Comparison of ENCODE assay signal across 8 mouse cellular contexts in genomic region chr10:75834721-75835120, GRCm38 (mm10). TPM values are rescaled to one million over a fixed set of nuclear protein-coding genes. Genes with fewer than 3 reads are reported as not detected.
A peak's percentile ranks its signal among the peaks of the same experiment; 100 is the strongest.
DNase-seq lines count a peak whose midpoint lies in the region; ATAC-seq lines count a peak whose summit lies in the region.
"Had no signal": no experiment of that assay in that cellular context is flagged by ENCODE, and none has a peak within 500 bp of the region (broad histone marks: within the 10 kb centered on the region; RNA-seq: fewer than 3 reads in every experiment).

No protein-coding gene starts in this region.

- H3K27me3 ChIP-seq in lung, embryonic 16.5 days (ENCODE audit: control insufficient read depth, insufficient read depth, low read depth, low read length): no peaks in the 10 kb centered on the region
- peaks cover 14% of the 10 kb centered on the region; the same call in 1 of the 2 replicates for H3K27me3 ChIP-seq in forebrain, embryonic 11.5 days (ENCODE audit: control insufficient read depth, insufficient read depth, low read length)
- H3K27me3 ChIP-seq in limb, embryonic 12.5 days: peaks cover 24% of the 10 kb centered on the region
- no peaks in the 10 kb centered on the region for H3K27me3 ChIP-seq in stomach, embryonic 14.5 days (ENCODE audit: control insufficient read depth, insufficient read depth, low read length)

- H3K27ac ChIP-seq in lung, embryonic 16.5 days (ENCODE audit: low read length): peak overlapping the region; percentile 93
- no peak overlapping the region for H3K27ac ChIP-seq in forebrain, embryonic 11.5 days (ENCODE audit: low read depth, low read length)
- H3K27ac ChIP-seq in limb, embryonic 12.5 days: 0 out of 2 replicates have a peak overlapping the region, but pooled peaks have one; percentile 19
- H3K27ac ChIP-seq in stomach, embryonic 14.5 days (ENCODE audit: low read length): peak overlapping the region; percentile 12; the same call in 1 of the 2 replicates

- no peaks in the 10 kb centered on the region for H3K36me3 ChIP-seq in lung, embryonic 16.5 days (ENCODE audit: control insufficient read depth, insufficient read depth, low read length)
- H3K36me3 ChIP-seq in forebrain, embryonic 11.5 days (ENCODE audit: control insufficient read depth, insufficient read depth, low read length): no peaks in the 10 kb centered on the region
- no peaks in the 10 kb centered on the region for H3K36me3 ChIP-seq in limb, embryonic 12.5 days
- H3K36me3 ChIP-seq in stomach, embryonic 14.5 days (ENCODE audit: control insufficient read depth, insufficient read depth, low read length): no peaks in the 10 kb centered on the region

- H3K4me1 ChIP-seq in lung, embryonic 16.5 days (replicated peaks; ENCODE audit: control insufficient read depth, insufficient read depth, low read length): peaks cover 49% of the 10 kb centered on the region
- H3K4me1 ChIP-seq in forebrain, embryonic 11.5 days (replicated peaks; ENCODE audit: control insufficient read depth, insufficient read depth, low read length): peaks cover 4% of the 10 kb centered on the region
- H3K4me1 ChIP-seq in limb, embryonic 12.5 days (replicated peaks): peaks cover 39% of the 10 kb centered on the region
- H3K4me1 ChIP-seq in stomach, embryonic 14.5 days (ENCODE audit: control insufficient read depth, insufficient read depth, low read length): peaks cover 20% of the 10 kb centered on the region

- H3K9me3 ChIP-seq in lung, embryonic 16.5 days (ENCODE audit: control insufficient read depth, low read length): no peaks in the 10 kb centered on the region
- no peaks in the 10 kb centered on the region for H3K9me3 ChIP-seq in forebrain, embryonic 11.5 days (ENCODE audit: control insufficient read depth, low read length)
- no peaks in the 10 kb centered on the region for H3K9me3 ChIP-seq in limb, embryonic 12.5 days
- no peaks in the 10 kb centered on the region for H3K9me3 ChIP-seq in stomach, embryonic 14.5 days (ENCODE audit: control insufficient read depth, low read depth, low read length)

- WGBS in lung, embryonic 16.5 days: 14% methylated on average over 9 of the region's 9 CpGs
- 4% methylated on average over 9 of the region's 9 CpGs for WGBS in forebrain, embryonic 11.5 days
- WGBS in limb, embryonic 12.5 days: 10% methylated on average over 9 of the region's 9 CpGs
- WGBS in stomach, embryonic 14.5 days: 11% methylated on average over 9 of the region's 9 CpGs

- no peak for DNase-seq in lung, postnatal 4 days
- DNase-seq in forebrain, embryonic 11.5 days (ENCODE audit: low spot score): no peak
- no peak for DNase-seq in adrenal gland, adult 2 months
- no peak for DNase-seq in urinary bladder, postnatal 4 days (ENCODE audit: low spot score in 2 of 2)
- DNase-seq: layer of hippocampus, postnatal 36 days had no signal

- no peak for ATAC-seq in lung, embryonic 16.5 days (ENCODE audit: low read depth)
- no peak for ATAC-seq in forebrain, embryonic 11.5 days (replicated peaks; ENCODE audit: low FRiP score)
- ATAC-seq in limb, embryonic 12.5 days (ENCODE audit: insufficient number of reproducible peaks, insufficient read depth, low FRiP score, low TSS enrichment, low read depth): no peak
- ATAC-seq in stomach, embryonic 14.5 days (ENCODE audit: insufficient number of reproducible peaks, insufficient read depth, low FRiP score, low read depth): no peak

- peak overlapping the region; percentile 60 for H3K4me3 ChIP-seq in lung, embryonic 16.5 days (ENCODE audit: low read length)
- H3K4me3 ChIP-seq in forebrain, embryonic 11.5 days (ENCODE audit: low read depth, low read length): peak overlapping the region; percentile 31
- H3K4me3 ChIP-seq in limb, embryonic 12.5 days (replicated peaks): peak overlapping the region; percentile 42
- peak overlapping the region; percentile 27 for H3K4me3 ChIP-seq in stomach, embryonic 14.5 days (ENCODE audit: low read depth, low read length)

- H3K4me2 ChIP-seq in lung, embryonic 16.5 days (ENCODE audit: low read depth, low read length): peak overlapping the region; percentile 85
- H3K4me2 ChIP-seq in forebrain, embryonic 11.5 days (ENCODE audit: low read depth, low read length, severe bottlenecking): peak overlapping the region; percentile 57
- H3K4me2 ChIP-seq in limb, embryonic 12.5 days: peak overlapping the region; percentile 69
- H3K4me2 ChIP-seq in stomach, embryonic 14.5 days (replicated peaks; ENCODE audit: low read depth, low read length): peak overlapping the region; percentile 55

- H3K9ac ChIP-seq in lung, embryonic 16.5 days (ENCODE audit: low read length): peak overlapping the region; percentile 73
- peak overlapping the region; percentile 48; the same call in 1 of the 2 replicates for H3K9ac ChIP-seq in forebrain, embryonic 11.5 days (ENCODE audit: low read length)
- H3K9ac ChIP-seq in limb, embryonic 12.5 days (replicated peaks): peak overlapping the region; percentile 51
- peak overlapping the region; percentile 4; the same call in 1 of the 2 replicates for H3K9ac ChIP-seq in stomach, embryonic 14.5 days (replicated peaks; ENCODE audit: low read depth, low read length)

RNA-seq across cellular contexts. Expression of gene Gstt2, which starts 2.5 kb away (rescaled TPM):
- 51.9 and 60.7 TPM in 2 replicates for polyA plus RNA-seq in lung, embryonic 16.5 days (2015; fragmentation: Nextera tagmentation; extraction: Ambion mirVana)
- 6.9 and 8.8 TPM in 2 replicates for polyA plus RNA-seq in forebrain, embryonic 11.5 days (2014; fragmentation: Nextera tagmentation; extraction: Ambion mirVana)
- 9.7 and 11.1 TPM in 2 replicates for polyA plus RNA-seq in limb, embryonic 12.5 days (2016; fragmentation: Nextera tagmentation; extraction: Ambion mirVana)
- 43.5 and 47.4 TPM in 2 replicates for polyA plus RNA-seq in stomach, embryonic 14.5 days (2014; fragmentation: Nextera tagmentation; extraction: Ambion mirVana)
- 10 to 100 TPM; 32.9 to 36.6 TPM for total RNA-seq in adrenal gland, adult 2 months (2021)
- polyA plus RNA-seq in adrenal gland, adult 2 months (2012; rRNA removed): 136 and 153 TPM in 2 replicates

RNA-seq across cellular contexts. Expression of gene Gstt4, which starts 12.4 kb away (rescaled TPM):
- polyA plus RNA-seq in lung, embryonic 16.5 days (2015; fragmentation: Nextera tagmentation; extraction: Ambion mirVana): not detected in 2 replicates
- not detected in 2 replicates for polyA plus RNA-seq in forebrain, embryonic 11.5 days (2014; fragmentation: Nextera tagmentation; extraction: Ambion mirVana)
- not detected in 2 replicates for polyA plus RNA-seq in limb, embryonic 12.5 days (2016; fragmentation: Nextera tagmentation; extraction: Ambion mirVana)
- not detected in 2 replicates for polyA plus RNA-seq in stomach, embryonic 14.5 days (2014; fragmentation: Nextera tagmentation; extraction: Ambion mirVana)
- not detected for total RNA-seq in adrenal gland, adult 2 months (2021)
- not detected in 2 replicates for polyA plus RNA-seq in adrenal gland, adult 2 months (2012; rRNA removed)
- total RNA-seq: layer of hippocampus, postnatal 36 days had no signal

RNA-seq across cellular contexts. Expression of gene Mif, which starts 25.3 kb away (rescaled TPM):
- 1,432 and 1,479 TPM in 2 replicates for polyA plus RNA-seq in lung, embryonic 16.5 days (2015; fragmentation: Nextera tagmentation; extraction: Ambion mirVana)
- polyA plus RNA-seq in forebrain, embryonic 11.5 days (2014; fragmentation: Nextera tagmentation; extraction: Ambion mirVana): 2,277 and 2,481 TPM in 2 replicates
- 1,855 and 1,928 TPM in 2 replicates for polyA plus RNA-seq in limb, embryonic 12.5 days (2016; fragmentation: Nextera tagmentation; extraction: Ambion mirVana)
- polyA plus RNA-seq in stomach, embryonic 14.5 days (2014; fragmentation: Nextera tagmentation; extraction: Ambion mirVana): 1,950 and 2,198 TPM in 2 replicates
- 100 to 1,000 TPM; 268 to 376 TPM for total RNA-seq in adrenal gland, adult 2 months (2021)
- polyA plus RNA-seq in adrenal gland, adult 2 months (2012; rRNA removed): 1,719 and 1,732 TPM in 2 replicates

RNA-seq across cellular contexts. Expression of gene Gstt1, which starts 36.3 kb away (rescaled TPM):
- polyA plus RNA-seq in lung, embryonic 16.5 days (2015; fragmentation: Nextera tagmentation; extraction: Ambion mirVana): 36.2 and 42.8 TPM in 2 replicates
- 4.6 and 5.2 TPM in 2 replicates for polyA plus RNA-seq in forebrain, embryonic 11.5 days (2014; fragmentation: Nextera tagmentation; extraction: Ambion mirVana)
- 9.2 and 9.8 TPM in 2 replicates for polyA plus RNA-seq in limb, embryonic 12.5 days (2016; fragmentation: Nextera tagmentation; extraction: Ambion mirVana)
- 11.6 and 12.6 TPM in 2 replicates for polyA plus RNA-seq in stomach, embryonic 14.5 days (2014; fragmentation: Nextera tagmentation; extraction: Ambion mirVana)
- 10 to 100 TPM; 52.0 to 64.8 TPM for total RNA-seq in adrenal gland, adult 2 months (2021)
- 50.9 and 61.2 TPM in 2 replicates for polyA plus RNA-seq in adrenal gland, adult 2 months (2012; rRNA removed)

RNA-seq across cellular contexts. Expression of gene Gstt3, which starts 53.5 kb away (rescaled TPM):
- 34.2 and 36.4 TPM in 2 replicates for polyA plus RNA-seq in lung, embryonic 16.5 days (2015; fragmentation: Nextera tagmentation; extraction: Ambion mirVana)
- 1.2 and 1.6 TPM in 2 replicates for polyA plus RNA-seq in forebrain, embryonic 11.5 days (2014; fragmentation: Nextera tagmentation; extraction: Ambion mirVana)
- 9.2 and 9.4 TPM in 2 replicates for polyA plus RNA-seq in limb, embryonic 12.5 days (2016; fragmentation: Nextera tagmentation; extraction: Ambion mirVana)
- polyA plus RNA-seq in stomach, embryonic 14.5 days (2014; fragmentation: Nextera tagmentation; extraction: Ambion mirVana): 46.5 and 48.5 TPM in 2 replicates
- total RNA-seq in adrenal gland, adult 2 months (2021): 10 to 100 TPM; 16.9 to 28.9 TPM
- polyA plus RNA-seq in adrenal gland, adult 2 months (2012; rRNA removed): 14.6 and 17.2 TPM in 2 replicates

Comparison
In these comparisons a context has a peak if more than half of its experiments do, and no peak if none do; other contexts are left out.
1. H3K9ac ChIP-seq: peak in every context shown above with its lines; median percentile 73 in lung, embryonic 16.5 days; 51 in limb, embryonic 12.5 days; 48 in forebrain, embryonic 11.5 days; 4 in stomach, embryonic 14.5 days.